Mouse (Mus musculus) midbrain, embryonic 14.5 days (tissue): ENCODE results near the gene Inka2. TPM values are rescaled to one million over a fixed set of nuclear protein-coding genes. Genes with fewer than 3 reads are reported as not detected.
"Not testable (repeated sequence)": the region's sequence is repeated elsewhere in the genome, so short reads cannot be mapped to it uniquely, and the experiment has no call there.

Experiments used
- ATAC-seq: fragments of 200-750 bp; cut with Nextera tagmentation; 2 replicates; pipeline ENCODE4 v1.8.0; 2017; ENCODE audit warnings: moderate number of reproducible peaks, moderate library complexity; ENCODE audit not compliant: low FRiP score, low TSS enrichment
- DNase-seq: peaks from one replicate; pipeline ENCODE4 v3.0.0-alpha.2; 2015
- H3K27ac ChIP-seq: fragments of 300-500 bp; sonication (generic); replicated peaks from 2 replicates; pipeline ENCODE4 v1.5.1; 2014; ENCODE audit warnings: mild to moderate bottlenecking, low read depth, low read length, moderate library complexity
- H3K27me3 ChIP-seq: fragments of 300-500 bp; sonication (generic); 2 replicates; pipeline ENCODE4 v1.6.1; 2014; ENCODE audit warnings: low read length, control low read depth, mixed read lengths; ENCODE audit not compliant: control insufficient read depth, insufficient read depth
- H3K36me3 ChIP-seq: fragments of 300-500 bp; sonication (generic); 2 replicates; pipeline ENCODE4 v1.6.1; 2014; ENCODE audit warnings: low read length, control low read depth; ENCODE audit not compliant: control insufficient read depth, insufficient read depth
- H3K4me1 ChIP-seq: fragments of 300-500 bp; sonication (generic); 2 replicates; pipeline ENCODE4 v1.6.1; 2014; ENCODE audit warnings: mild to moderate bottlenecking, antibody characterized with exemption, low read length, control low read depth; ENCODE audit not compliant: control insufficient read depth, insufficient read depth
- H3K4me2 ChIP-seq: fragments of 300-500 bp; sonication (generic); 2 replicates; pipeline ENCODE4 v1.6.1; 2014; ENCODE audit warnings: mild to moderate bottlenecking, low read length, moderate library complexity
- H3K4me3 ChIP-seq: fragments of 300-500 bp; sonication (generic); replicated peaks from 2 replicates; pipeline ENCODE4 v1.5.1; 2014; ENCODE audit warnings: low read depth, low read length
- H3K9ac ChIP-seq: fragments of 300-500 bp; sonication (generic); replicated peaks from 2 replicates; pipeline ENCODE4 v1.6.1; 2014; ENCODE audit warnings: mild to moderate bottlenecking, low read length, moderate library complexity
- H3K9me3 ChIP-seq: fragments of 300-500 bp; sonication (generic); 2 replicates; pipeline ENCODE4 v1.6.1; 2016; ENCODE audit warnings: low read length, control low read depth, mixed read lengths; ENCODE audit not compliant: control insufficient read depth
- WGBS: fragments of 180-500 bp; shearing (Covaris S2); extraction: QIAGEN DNeasy Blood & Tissue Kit; methylation state at CpG from one replicate; pipeline ENCODE4 v1.1.7; 2014; 5-methylcytosine and 5-hydroxymethylcytosine counted together
- polyA plus RNA-seq: library from polyadenylated mRNA; unstranded; fragments of >200 nt; fragmentation: Nextera tagmentation; extraction: Ambion mirVana; gene quantifications from 2 replicates; pipeline ENCODE4 v1.2.1, GENCODE M21; 2014

The Inka2 gene
- polyA plus RNA-seq, 1 experiment from 2014 or later = 1.5 TPM

- peak; percentile 76 for ATAC-seq
- Histone ChIP-seq H3K27me3 (no peaks in the 10 kb centered on the region), H3K27ac (peak overlapping the region; percentile 74), H3K36me3 (no peaks in the 10 kb centered on the region), H3K9ac (peak overlapping the region; percentile 27; the same call in 1 of the 2 replicates), H3K4me3 (0 out of 2 replicates have a peak overlapping the region, but pooled peaks have one; percentile 8), H3K4me1 (peaks cover 25% of the 10 kb centered on the region), H3K4me2 (peak overlapping the region; percentile 45), H3K9me3 (no peaks in the 10 kb centered on the region)
- 14% methylated on average over 20 of the region's 20 CpGs for WGBS
- DNase-seq = peak; percentile 75
Observed at GRCm38 (mm10) chr3:105695476-105696386, 8.7 kb upstream of the Inka2 start.

- Histone ChIP-seq H3K4me1 (peaks cover 25% of the 10 kb centered on the region), H3K27ac (peak overlapping the region; percentile 74), H3K27me3 (no peaks in the 10 kb centered on the region), H3K36me3 (no peaks in the 10 kb centered on the region), H3K9ac (peak overlapping the region; percentile 27; the same call in 1 of the 2 replicates), H3K4me2 (peak overlapping the region; percentile 45), H3K4me3 (no peak overlapping the region), H3K9me3 (no peaks in the 10 kb centered on the region)
- DNase-seq (no peak), ATAC-seq (no peak)
- 39% methylated on average over 17 of the region's 17 CpGs for WGBS
Observed at GRCm38 (mm10) chr3:105696387-105697147, 7.8 kb upstream of the Inka2 start.

GRCm38 (mm10) chr3:105697148-105697441, 7.3 kb upstream of the Inka2 start:
- WGBS = 64% methylated on average over 5 of the region's 5 CpGs
- H3K27me3 ChIP-seq = no peaks in the 10 kb centered on the region
- 0 out of 2 replicates have a peak overlapping the region, but pooled peaks have one; percentile 74 for H3K27ac ChIP-seq
- no peaks in the 10 kb centered on the region for H3K36me3 ChIP-seq
- no peak overlapping the region for H3K9ac ChIP-seq
- peaks cover 25% of the 10 kb centered on the region for H3K4me1 ChIP-seq
- DNase-seq (no peak), ATAC-seq (peak; percentile 32; the same call in 1 of the 2 replicates)
- no peak overlapping the region for H3K4me3 ChIP-seq
- H3K9me3 ChIP-seq = no peaks in the 10 kb centered on the region
- H3K4me2 ChIP-seq = no peak overlapping the region

- H3K27me3 ChIP-seq = peaks cover 4% of the 10 kb centered on the region; the same call in 1 of the 2 replicates
- no peak for DNase-seq
- no peak overlapping the region for H3K4me3 ChIP-seq
- peaks cover 25% of the 10 kb centered on the region for H3K4me1 ChIP-seq
- H3K9me3 ChIP-seq = no peaks in the 10 kb centered on the region
- H3K27ac ChIP-seq = no peak overlapping the region
- no peak overlapping the region for H3K9ac ChIP-seq
- ATAC-seq = no peak
- no peaks in the 10 kb centered on the region for H3K36me3 ChIP-seq
- H3K4me2 ChIP-seq = no peak overlapping the region
- 96% methylated on average over 1 of the region's 1 CpGs for WGBS
Observed at GRCm38 (mm10) chr3:105698311-105698710, 6.1 kb upstream of the Inka2 start.

GRCm38 (mm10) chr3:105699241-105699933, 5.0 kb upstream of the Inka2 start:
- ATAC-seq = no peak

GRCm38 (mm10) chr3:105700786-105701185, 3.6 kb upstream of the Inka2 start:
- H3K9me3 ChIP-seq, H3K36me3 ChIP-seq, H3K4me3 ChIP-seq, H3K27ac ChIP-seq, H3K27me3 ChIP-seq, H3K4me2 ChIP-seq, ATAC-seq, DNase-seq, H3K9ac ChIP-seq: not testable (repeated sequence)
- 43% methylated on average over 1 of the region's 1 CpGs for WGBS
- H3K4me1 ChIP-seq = peaks cover 22% of the 10 kb centered on the region

More at GRCm38 (mm10) chr3:105699241-105699933, 5.0 kb upstream of the Inka2 start:
- no peak for DNase-seq
- H3K4me3 ChIP-seq = no peak overlapping the region
- no peak overlapping the region for H3K9ac ChIP-seq
- peaks cover 25% of the 10 kb centered on the region for H3K4me1 ChIP-seq
- no peaks in the 10 kb centered on the region for H3K36me3 ChIP-seq
- 65% methylated on average over 3 of the region's 3 CpGs for WGBS
- H3K4me2 ChIP-seq = no peak overlapping the region
- peaks cover 6% of the 10 kb centered on the region; the same call in 1 of the 2 replicates for H3K27me3 ChIP-seq
- no peak overlapping the region for H3K27ac ChIP-seq
- H3K9me3 ChIP-seq = no peaks in the 10 kb centered on the region

GRCm38 (mm10) chr3:105701399-105701798, 3.0 kb upstream of the Inka2 start:
- Histone ChIP-seq H3K4me3 (no peak overlapping the region), H3K27me3 (peaks cover 6% of the 10 kb centered on the region; the same call in 1 of the 2 replicates), H3K4me2 (no peak overlapping the region), H3K36me3 (no peaks in the 10 kb centered on the region), H3K9me3 (no peaks in the 10 kb centered on the region), H3K4me1 (peaks cover 21% of the 10 kb centered on the region), H3K27ac (no peak overlapping the region), H3K9ac (no peak overlapping the region)
- 80% methylated on average over 5 of the region's 5 CpGs for WGBS
- DNase-seq (no peak), ATAC-seq (no peak)

GRCm38 (mm10) chr3:105703571-105703970, 828 bp upstream of the Inka2 start:
- Histone ChIP-seq H3K9me3 (no peaks in the 10 kb centered on the region), H3K27me3 (peaks cover 6% of the 10 kb centered on the region; the same call in 1 of the 2 replicates), H3K9ac (no peak overlapping the region), H3K4me2 (0 out of 2 replicates have a peak overlapping the region, but pooled peaks have one; percentile 99), H3K4me1 (0 out of 2 replicates have a peak, but pooled peaks cover 11% of the 10 kb centered on the region), H3K27ac (no peak overlapping the region), H3K36me3 (no peaks in the 10 kb centered on the region), H3K4me3 (no peak overlapping the region; the same call in 1 of the 2 replicates)
- ATAC-seq (no peak), DNase-seq (no peak)
- 58% methylated on average over 6 of the region's 6 CpGs for WGBS
